Comparison of ENCODE assay signal across 12 mouse cellular contexts in the genomic region with DNA sequence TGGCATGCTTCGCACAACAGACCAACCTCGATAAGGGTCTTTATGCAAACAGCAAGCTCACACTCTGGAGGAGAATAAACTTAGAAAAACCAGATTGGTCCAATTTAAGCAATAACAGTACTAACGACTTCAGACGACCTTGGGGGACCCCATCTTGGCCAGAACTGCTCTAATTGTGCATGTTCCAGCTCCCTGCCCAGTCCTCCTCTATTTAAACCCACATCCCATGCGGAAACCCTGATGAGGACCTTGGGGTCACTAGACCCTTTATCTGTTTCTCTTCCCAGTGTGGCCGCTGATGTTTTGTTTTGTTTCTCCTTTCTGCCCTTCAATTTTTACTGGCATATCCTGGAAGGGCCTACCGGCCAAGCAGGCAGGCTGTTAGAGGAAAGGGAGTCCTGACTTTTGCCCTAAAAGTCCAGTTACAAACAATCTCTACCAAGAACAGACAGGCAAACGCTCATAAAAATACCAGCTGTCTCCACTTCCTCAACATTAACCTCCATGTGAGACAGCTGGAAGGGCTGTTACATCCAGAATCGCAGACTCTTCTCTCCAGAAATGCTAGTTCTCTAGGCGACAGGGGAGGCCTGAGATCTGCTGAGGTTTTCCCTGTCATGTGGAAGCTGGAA. TPM values are rescaled to one million over a fixed set of nuclear protein-coding genes. Genes with fewer than 3 reads are reported as not detected.
DNase-seq lines count a peak whose midpoint lies in the region; ATAC-seq and TF ChIP-seq lines count a peak whose summit lies in the region.
"Had no signal": no experiment of that assay in that cellular context is flagged by ENCODE, and none has a peak within 500 bp of the region (broad histone marks: within the 10 kb centered on the region; RNA-seq: fewer than 3 reads in every experiment).

No protein-coding gene starts in this region.

- no peak for TF ChIP-seq CTCF in thymus, adult 2 months (IDR thresholded peaks at IDR 0.05; ENCODE audit: borderline replicate concordance, control insufficient read depth, extremely low read depth, insufficient read depth, low read length, poor library complexity)
- no peak for TF ChIP-seq CTCF in stomach, postnatal 0 days (IDR thresholded peaks at IDR 0.05; ENCODE audit: low read depth)

- DNase-seq in thymus, adult 2 months = no peak
- no peak for DNase-seq in thymus, postnatal 25 days
- peak; percentile 46 to 65 for DNase-seq in kidney, postnatal 4 days
- DNase-seq in stomach, postnatal 0 days (ENCODE audit: low spot score) = no peak
- DNase-seq in Muller cell, postnatal 12 days (ENCODE audit: inconsistent ontology term) = no peak
- no peak for DNase-seq in left cerebral cortex, postnatal 4 days
- DNase-seq: cerebellum, postnatal 14 days; liver had no signal

- TF ChIP-seq EP300 in stomach, postnatal 0 days (optimal IDR thresholded peaks at IDR 0.05) = no peak

- intact Hi-C loops in left cerebral cortex, postnatal 4 days (cut with DNase I) = no loop called here

- peak overlapping the region; percentile 32; the same call in 1 of the 2 replicates for H3K27ac ChIP-seq in thymus, adult 2 months (ENCODE audit: control insufficient read depth, insufficient read depth, low read length)
- H3K27ac ChIP-seq in intestine, embryonic 16.5 days (ENCODE audit: low read length) = peak overlapping the region; percentile 73
- peak overlapping the region; percentile 50 for H3K27ac ChIP-seq in stomach, postnatal 0 days (replicated peaks)

- H3K4me2 ChIP-seq in intestine, embryonic 16.5 days (ENCODE audit: low read depth, low read length) = no peak overlapping the region
- H3K4me2 ChIP-seq in stomach, postnatal 0 days (replicated peaks; ENCODE audit: low read depth) = no peak overlapping the region

- H3K36me3 ChIP-seq in thymus, adult 2 months (ENCODE audit: control insufficient read depth, insufficient read depth, low read length) = no peaks in the 10 kb centered on the region
- 0 out of 2 replicates have a peak, but pooled peaks cover 2% of the 10 kb centered on the region for H3K36me3 ChIP-seq in intestine, embryonic 16.5 days (ENCODE audit: control insufficient read depth, insufficient read depth, low read length)
- no peaks in the 10 kb centered on the region for H3K36me3 ChIP-seq in stomach, postnatal 0 days (ENCODE audit: control insufficient read depth, insufficient read depth, low read length)

- peak; percentile 38 for ATAC-seq in intestine, embryonic 16.5 days
- ATAC-seq in stomach, postnatal 0 days (ENCODE audit: low FRiP score, low TSS enrichment) = no peak
- ATAC-seq: forebrain, embryonic 16.5 days; inflammation-experienced regulatory T-cells, adult 6 months had no signal

- WGBS in thymus, adult 2 months = 74% methylated on average over 10 of the region's 10 CpGs
- WGBS in intestine, embryonic 16.5 days = 36% methylated on average over 10 of the region's 10 CpGs
- WGBS in stomach, postnatal 0 days = 49% methylated on average over 10 of the region's 10 CpGs

- no peak overlapping the region for H3K4me3 ChIP-seq in thymus, adult 2 months (ENCODE audit: control insufficient read depth, insufficient read depth, low read length)
- no peak overlapping the region for H3K4me3 ChIP-seq in intestine, embryonic 16.5 days (ENCODE audit: low read length)
- no peak overlapping the region for H3K4me3 ChIP-seq in stomach, postnatal 0 days (ENCODE audit: low read depth, low read length)
- H3K4me3 ChIP-seq: myocyte had no signal

- TF ChIP-seq POLR2A in thymus, adult 2 months (IDR thresholded peaks at IDR 0.05; ENCODE audit: control insufficient read depth, extremely low read depth, insufficient read depth, low read length, poor library complexity) = no peak

- no peaks in the 10 kb centered on the region for H3K9me3 ChIP-seq in intestine, embryonic 16.5 days (ENCODE audit: control insufficient read depth, low read length)
- 0 out of 2 replicates have a peak, but pooled peaks cover 2% of the 10 kb centered on the region for H3K9me3 ChIP-seq in stomach, postnatal 0 days (ENCODE audit: control insufficient read depth, low read length)

- no peak overlapping the region for H3K9ac ChIP-seq in intestine, embryonic 16.5 days (ENCODE audit: low read depth, low read length)
- H3K9ac ChIP-seq in stomach, postnatal 0 days (ENCODE audit: low read length) = no peak overlapping the region; the same call in 1 of the 2 replicates

- peaks cover 31% of the 10 kb centered on the region for H3K4me1 ChIP-seq in thymus, adult 2 months (replicated peaks; ENCODE audit: control insufficient read depth, insufficient read depth, low read length)
- peaks cover 45% of the 10 kb centered on the region for H3K4me1 ChIP-seq in intestine, embryonic 16.5 days (ENCODE audit: control insufficient read depth, insufficient read depth, low read length)
- H3K4me1 ChIP-seq in stomach, postnatal 0 days (replicated peaks; ENCODE audit: control insufficient read depth, insufficient read depth) = peaks cover 9% of the 10 kb centered on the region; the same call in 1 of the 2 replicates

- no peaks in the 10 kb centered on the region for H3K27me3 ChIP-seq in thymus, adult 2 months (ENCODE audit: control insufficient read depth, insufficient read depth, low read length)
- H3K27me3 ChIP-seq in intestine, embryonic 16.5 days (replicated peaks; ENCODE audit: control insufficient read depth, insufficient read depth, low read length) = no peaks in the 10 kb centered on the region
- no peaks in the 10 kb centered on the region for H3K27me3 ChIP-seq in stomach, postnatal 0 days (ENCODE audit: control insufficient read depth, insufficient read depth, low read length)

RNA-seq across cellular contexts. Expression of gene Mgat4a, which starts 36.0 kb away (rescaled TPM):
- polyA plus RNA-seq in thymus, adult 2 months (2012; rRNA removed) = 20.3 and 20.6 TPM in 2 replicates
- polyA plus RNA-seq in intestine, embryonic 16.5 days (2015; fragmentation: Nextera tagmentation; extraction: Ambion mirVana) = 48.7 and 50.1 TPM in 2 replicates
- 13.7 and 13.8 TPM in 2 replicates for polyA plus RNA-seq in stomach, postnatal 0 days (2015; fragmentation: Nextera tagmentation; extraction: Ambion mirVana)
- total RNA-seq in left cerebral cortex, postnatal 4 days (2021) = 10 to 100 TPM; 27.0 to 29.0 TPM

Comparison
In these comparisons a context has a peak if more than half of its experiments do, and no peak if none do; other contexts are left out.
1. DNase-seq: peak in kidney, postnatal 4 days (2 of 2); none in thymus, adult 2 months (single experiment), thymus, postnatal 25 days (single experiment), stomach, postnatal 0 days (single experiment), Muller cell, postnatal 12 days (single experiment) and left cerebral cortex, postnatal 4 days (single experiment).
2. Peak in every context shown above with its lines, with median percentiles within 50 percentile points of each other: H3K27ac ChIP-seq.